Mouse (Mus musculus): Measurements from ENCODE around the gene Pdcd11. TPM values are rescaled to one million over a fixed set of nuclear protein-coding genes. Genes with fewer than 3 reads are reported as not detected.
"Not testable (repeated sequence)": the region's sequence is repeated elsewhere in the genome, so short reads cannot be mapped to it uniquely, and the experiment has no call there.

The Pdcd11 gene
- polyA plus RNA-seq, 1 experiment from 2014 or later = 3.5 TPM

GRCm38 (mm10) chr19:47128835-47129234 lies 38.3 kb downstream of the Pdcd11 start:
- 82% methylated on average over 11 of the region's 11 CpGs for WGBS (ENCODE audit: insufficient replicate concordance)
- Histone ChIP-seq H3K4me1 (replicated peaks) (peaks cover 6% of the 10 kb centered on the region; the same call in 1 of the 2 replicates), H3K36me3 (replicated peaks) (peaks cover 87% of the 10 kb centered on the region)

GRCm38 (mm10) chr19:47130551-47131125 lies 40.1 kb downstream of the Pdcd11 start:
- H3K36me3 ChIP-seq (replicated peaks) = peaks cover 70% of the 10 kb centered on the region
- peaks cover 6% of the 10 kb centered on the region; the same call in 1 of the 2 replicates for H3K4me1 ChIP-seq (replicated peaks)
- H3K4me3 ChIP-seq (replicated peaks) = no peak overlapping the region
- no peak overlapping the region for H3K9ac ChIP-seq
- no peak for ATAC-seq (ENCODE audit: insufficient read depth)
- H3K27me3 ChIP-seq = no peaks in the 10 kb centered on the region
- H3K27ac ChIP-seq (replicated peaks) = no peak overlapping the region
- WGBS (ENCODE audit: insufficient replicate concordance) = 85% methylated on average over 15 of the region's 15 CpGs
- H3K9me3 ChIP-seq (replicated peaks) = no peaks in the 10 kb centered on the region
- H3K4me2 ChIP-seq = no peak overlapping the region

More at GRCm38 (mm10) chr19:47128835-47129234, 38.3 kb downstream of the Pdcd11 start:
- Histone ChIP-seq H3K4me3 (replicated peaks) (no peak overlapping the region), H3K27ac (replicated peaks) (no peak overlapping the region), H3K4me2 (no peak overlapping the region), H3K27me3 (no peaks in the 10 kb centered on the region), H3K9ac (no peak overlapping the region), H3K9me3 (replicated peaks) (no peaks in the 10 kb centered on the region)
- no peak for ATAC-seq (ENCODE audit: insufficient read depth)

- peak; percentile 40 for ATAC-seq (ENCODE audit: insufficient read depth)
- Histone ChIP-seq H3K9me3 (replicated peaks) (no peaks in the 10 kb centered on the region), H3K4me3 (replicated peaks) (no peak overlapping the region), H3K27me3 (peaks cover 9% of the 10 kb centered on the region), H3K9ac (no peak overlapping the region), H3K4me2 (no peak overlapping the region), H3K27ac (replicated peaks) (no peak overlapping the region), H3K4me1 (replicated peaks) (peaks cover 20% of the 10 kb centered on the region), H3K36me3 (replicated peaks) (peaks cover 45% of the 10 kb centered on the region)
- 21% methylated on average over 7 of the region's 7 CpGs for WGBS (ENCODE audit: insufficient replicate concordance)
Measured at GRCm38 (mm10) chr19:47133161-47133560, 42.6 kb downstream of the Pdcd11 start.

- H3K4me3 ChIP-seq (replicated peaks) = no peak overlapping the region
- ATAC-seq (ENCODE audit: insufficient read depth) = no peak
- H3K4me1 ChIP-seq (replicated peaks) = peaks cover 23% of the 10 kb centered on the region
- H3K36me3 ChIP-seq (replicated peaks) = peaks cover 21% of the 10 kb centered on the region
- H3K9me3 ChIP-seq (replicated peaks) = no peaks in the 10 kb centered on the region
- no peak overlapping the region for H3K9ac ChIP-seq
- no peak overlapping the region for H3K27ac ChIP-seq (replicated peaks)
- peaks cover 21% of the 10 kb centered on the region for H3K27me3 ChIP-seq
- WGBS (ENCODE audit: insufficient replicate concordance) = 75% methylated on average over 17 of the region's 17 CpGs
- H3K4me2 ChIP-seq = no peak overlapping the region
Measured at GRCm38 (mm10) chr19:47135568-47135967, 45.0 kb downstream of the Pdcd11 start.

GRCm38 (mm10) chr19:47136170-47136569 lies 45.6 kb downstream of the Pdcd11 start:
- peaks cover 15% of the 10 kb centered on the region for H3K36me3 ChIP-seq (replicated peaks)
- H3K4me2 ChIP-seq = no peak overlapping the region
- H3K27ac ChIP-seq (replicated peaks) = no peak overlapping the region
- peaks cover 21% of the 10 kb centered on the region for H3K27me3 ChIP-seq
- no peak overlapping the region for H3K9ac ChIP-seq
- no peak for ATAC-seq (ENCODE audit: insufficient read depth)
- 59% methylated on average over 5 of the region's 5 CpGs for WGBS (ENCODE audit: insufficient replicate concordance)
- peaks cover 23% of the 10 kb centered on the region for H3K4me1 ChIP-seq (replicated peaks)
- H3K4me3 ChIP-seq (replicated peaks) = no peak overlapping the region
- no peaks in the 10 kb centered on the region for H3K9me3 ChIP-seq (replicated peaks)

GRCm38 (mm10) chr19:47137051-47137581 lies 46.5 kb downstream of the Pdcd11 start:
- WGBS (ENCODE audit: insufficient replicate concordance) = 12% methylated on average over 6 of the region's 6 CpGs
- H3K4me3 ChIP-seq (replicated peaks) = peak overlapping the region; percentile 40
- no peaks in the 10 kb centered on the region for H3K9me3 ChIP-seq (replicated peaks)
- H3K4me1 ChIP-seq (replicated peaks) = peaks cover 23% of the 10 kb centered on the region
- H3K36me3 ChIP-seq (replicated peaks) = peaks cover 6% of the 10 kb centered on the region; the same call in 1 of the 2 replicates
- peak; percentile 35 for ATAC-seq (ENCODE audit: insufficient read depth)
- H3K27me3 ChIP-seq = peaks cover 21% of the 10 kb centered on the region
- peak overlapping the region; percentile 48; the same call in 1 of the 2 replicates for H3K27ac ChIP-seq (replicated peaks)
- H3K9ac ChIP-seq = no peak overlapping the region
- H3K4me2 ChIP-seq = peak overlapping the region; percentile 59

GRCm38 (mm10) chr19:47137771-47138421 lies 47.3 kb downstream of the Pdcd11 start, which contains the start of gene Calhm2:
TSS of gene Calhm2 (minus strand) at chr19:47138294.
- peak; percentile 51 for ATAC-seq (ENCODE audit: insufficient read depth)
- peak within 1 kb of the TSS; percentile 59 for H3K4me2 ChIP-seq
- peak within 1 kb of the TSS; percentile 48; the same call in 1 of the 2 replicates for H3K27ac ChIP-seq (replicated peaks)
- peaks cover 21% of the 10 kb centered on the region for H3K27me3 ChIP-seq
- H3K4me3 ChIP-seq (replicated peaks) = peak within 1 kb of the TSS; percentile 40
- H3K36me3 ChIP-seq (replicated peaks) = no peaks in the 10 kb centered on the region
- H3K9me3 ChIP-seq (replicated peaks) = no peaks in the 10 kb centered on the region
- WGBS (ENCODE audit: insufficient replicate concordance) = 2% methylated on average over 28 of the region's 28 CpGs
- peaks cover 23% of the 10 kb centered on the region for H3K4me1 ChIP-seq (replicated peaks)
- no peak within 1 kb of the TSS for H3K9ac ChIP-seq

- H3K4me3 ChIP-seq (replicated peaks); H3K9ac ChIP-seq; ATAC-seq (ENCODE audit: insufficient read depth); H3K9me3 ChIP-seq (replicated peaks); H3K36me3 ChIP-seq (replicated peaks); H3K4me2 ChIP-seq; H3K27ac ChIP-seq (replicated peaks): not testable (repeated sequence)
- H3K27me3 ChIP-seq = peaks cover 28% of the 10 kb centered on the region
- H3K4me1 ChIP-seq (replicated peaks) = peaks cover 17% of the 10 kb centered on the region
- WGBS (ENCODE audit: insufficient replicate concordance) = 49% methylated on average over 7 of the region's 7 CpGs
Measured at GRCm38 (mm10) chr19:47139611-47140010, 49.0 kb downstream of the Pdcd11 start.

GRCm38 (mm10) chr19:47142438-47142837 lies 51.9 kb downstream of the Pdcd11 start:
- no peak overlapping the region for H3K4me3 ChIP-seq (replicated peaks)
- no peak overlapping the region for H3K27ac ChIP-seq (replicated peaks)
- H3K4me1 ChIP-seq (replicated peaks) = peaks cover 7% of the 10 kb centered on the region
- H3K36me3 ChIP-seq (replicated peaks) = no peaks in the 10 kb centered on the region
- H3K27me3 ChIP-seq = peaks cover 25% of the 10 kb centered on the region
- H3K4me2 ChIP-seq = no peak overlapping the region
- no peak for ATAC-seq (ENCODE audit: insufficient read depth)
- WGBS (ENCODE audit: insufficient replicate concordance) = 55% methylated on average over 6 of the region's 6 CpGs
- no peaks in the 10 kb centered on the region for H3K9me3 ChIP-seq (replicated peaks)
- H3K9ac ChIP-seq = no peak overlapping the region

- Histone ChIP-seq H3K27ac (replicated peaks) (no peak within 1 kb of the TSS), H3K4me3 (replicated peaks) (no peak within 1 kb of the TSS), H3K27me3 (peaks cover 15% of the 10 kb centered on the region; the same call in 1 of the 2 replicates), H3K4me1 (replicated peaks) (no peaks in the 10 kb centered on the region), H3K36me3 (replicated peaks) (no peaks in the 10 kb centered on the region), H3K9me3 (replicated peaks) (no peaks in the 10 kb centered on the region), H3K4me2 (no peak within 1 kb of the TSS), H3K9ac (no peak within 1 kb of the TSS)
- WGBS (ENCODE audit: insufficient replicate concordance) = 73% methylated on average over 6 of the region's 6 CpGs
- ATAC-seq (ENCODE audit: insufficient read depth) = no peak
Measured at GRCm38 (mm10) chr19:47144154-47144553, 53.6 kb downstream of the Pdcd11 start, which contains the start of gene Calhm1. TSS of gene Calhm1 (minus strand) at chr19:47144254.

- no peak overlapping the region for H3K27ac ChIP-seq (replicated peaks)
- 51% methylated on average over 5 of the region's 5 CpGs for WGBS (ENCODE audit: insufficient replicate concordance)
- no peak overlapping the region for H3K9ac ChIP-seq
- no peak for ATAC-seq (ENCODE audit: insufficient read depth)
- no peaks in the 10 kb centered on the region for H3K9me3 ChIP-seq (replicated peaks)
- H3K36me3 ChIP-seq (replicated peaks) = no peaks in the 10 kb centered on the region
- no peak overlapping the region for H3K4me3 ChIP-seq (replicated peaks)
- peaks cover 32% of the 10 kb centered on the region for H3K27me3 ChIP-seq
- H3K4me1 ChIP-seq (replicated peaks) = no peaks in the 10 kb centered on the region
- no peak overlapping the region for H3K4me2 ChIP-seq
Measured at GRCm38 (mm10) chr19:47148267-47148847, 57.8 kb downstream of the Pdcd11 start.
